Mouse (Mus musculus) heart, embryonic 16.5 days (tissue): ENCODE data around the gene Ehmt1. TPM values are rescaled to one million over a fixed set of nuclear protein-coding genes. Genes with fewer than 3 reads are reported as not detected.

Experiments used
- ATAC-seq: fragments of 200-750 bp; cut with Nextera tagmentation; replicated peaks from 2 replicates; pipeline ENCODE4 v1.8.0; 2017; ENCODE audit warnings: moderate number of reproducible peaks; ENCODE audit not compliant: insufficient read depth, low FRiP score; ENCODE audit errors: extremely low read depth
- H3K27ac ChIP-seq: fragments of 300-500 bp; sonication (generic); 2 replicates; pipeline ENCODE4 v1.5.1; 2014; ENCODE audit warnings: mild to moderate bottlenecking, low read length, control low read depth, moderate library complexity
- H3K27me3 ChIP-seq: fragments of 300-500 bp; sonication (generic); 2 replicates; pipeline ENCODE4 v1.6.1; 2014; ENCODE audit warnings: low read length, mixed read lengths; ENCODE audit not compliant: control insufficient read depth, insufficient read depth
- H3K36me3 ChIP-seq: fragments of 300-500 bp; sonication (generic); 2 replicates; pipeline ENCODE4 v1.6.1; 2014; ENCODE audit not compliant: control insufficient read depth, insufficient read depth
- H3K4me1 ChIP-seq: fragments of 300-500 bp; sonication (generic); 2 replicates; pipeline ENCODE4 v1.6.1; 2014; ENCODE audit warnings: low read length, mixed read lengths; ENCODE audit not compliant: control insufficient read depth, insufficient read depth
- H3K4me2 ChIP-seq: fragments of 300-500 bp; sonication (generic); 2 replicates; pipeline ENCODE4 v1.6.1; 2014; ENCODE audit warnings: low read depth, mild to moderate bottlenecking, control low read depth, low read length
- H3K4me3 ChIP-seq: fragments of 300-500 bp; sonication (generic); 2 replicates; pipeline ENCODE4 v1.5.1; 2014; ENCODE audit warnings: mild to moderate bottlenecking, control low read depth, low read length
- H3K9ac ChIP-seq: fragments of 300-500 bp; sonication (generic); 2 replicates; pipeline ENCODE4 v1.6.1; 2014; ENCODE audit warnings: low read length, control low read depth
- H3K9me3 ChIP-seq: fragments of 300-500 bp; sonication (generic); replicated peaks from 2 replicates; pipeline ENCODE4 v1.6.1; 2016; ENCODE audit warnings: low read length; ENCODE audit not compliant: control insufficient read depth
- WGBS: fragments of 180-500 bp; shearing (Covaris S2); extraction: QIAGEN DNeasy Blood & Tissue Kit; methylation state at CpG from one replicate; pipeline ENCODE4 v1.1.7; 2014; 5-methylcytosine and 5-hydroxymethylcytosine counted together
- polyA plus RNA-seq: library from polyadenylated mRNA; unstranded; fragments of >200 nt; fragmentation: Nextera tagmentation; extraction: Ambion mirVana; gene quantifications from 2 replicates; pipeline ENCODE4 v1.2.1, GENCODE M21; 2015

The Ehmt1 gene
- polyA plus RNA-seq, 1 experiment from 2014 or later = 49.0 TPM

GRCm38 (mm10) chr2:24923561-24923960 lies 4.1 kb upstream of the Ehmt1 start:
- ATAC-seq = no peak
- H3K4me3 ChIP-seq = no peak overlapping the region

GRCm38 (mm10) chr2:24919839-24920175 lies 393 bp upstream of the Ehmt1 start:
- Histone ChIP-seq H3K4me2 (peak overlapping the region; percentile 67), H3K27ac (peak overlapping the region; percentile 85), H3K4me1 (peaks cover 10% of the 10 kb centered on the region), H3K36me3 (no peaks in the 10 kb centered on the region), H3K27me3 (no peaks in the 10 kb centered on the region), H3K9ac (peak overlapping the region; percentile 84), H3K9me3 (no peaks in the 10 kb centered on the region), H3K4me3 (peak overlapping the region; percentile 97)
- 9% methylated on average over 8 of the region's 8 CpGs for WGBS
- ATAC-seq = 0 out of 2 replicates have a peak, but pooled peaks have one; percentile 12

More at GRCm38 (mm10) chr2:24923561-24923960, 4.1 kb upstream of the Ehmt1 start:
- H3K4me1 ChIP-seq = 0 out of 2 replicates have a peak, but pooled peaks cover 2% of the 10 kb centered on the region
- no peak overlapping the region for H3K4me2 ChIP-seq
- H3K9ac ChIP-seq = no peak overlapping the region
- no peak overlapping the region for H3K27ac ChIP-seq
- no peaks in the 10 kb centered on the region for H3K27me3 ChIP-seq
- H3K36me3 ChIP-seq = no peaks in the 10 kb centered on the region
- 51% methylated on average over 2 of the region's 2 CpGs for WGBS
- no peaks in the 10 kb centered on the region for H3K9me3 ChIP-seq

- Histone ChIP-seq H3K4me3 (no peak overlapping the region), H3K27ac (no peak overlapping the region), H3K27me3 (no peaks in the 10 kb centered on the region), H3K36me3 (no peaks in the 10 kb centered on the region), H3K4me2 (no peak overlapping the region), H3K4me1 (peaks cover 12% of the 10 kb centered on the region), H3K9me3 (no peaks in the 10 kb centered on the region), H3K9ac (no peak overlapping the region)
- ATAC-seq = no peak
- WGBS = 77% methylated on average over 3 of the region's 3 CpGs
These were observed 4.7 kb downstream of the Ehmt1 start for GRCm38 (mm10) chr2:24914762-24915161.

GRCm38 (mm10) chr2:24912589-24912988 lies 6.8 kb downstream of the Ehmt1 start:
- H3K27ac ChIP-seq = no peak overlapping the region
- no peaks in the 10 kb centered on the region for H3K9me3 ChIP-seq
- H3K4me1 ChIP-seq = peaks cover 5% of the 10 kb centered on the region
- no peak overlapping the region for H3K4me2 ChIP-seq
- ATAC-seq = no peak
- no peaks in the 10 kb centered on the region for H3K27me3 ChIP-seq
- no peak overlapping the region for H3K4me3 ChIP-seq
- no peaks in the 10 kb centered on the region for H3K36me3 ChIP-seq
- H3K9ac ChIP-seq = no peak overlapping the region

- no peak overlapping the region for H3K4me2 ChIP-seq
- no peaks in the 10 kb centered on the region for H3K36me3 ChIP-seq
- no peaks in the 10 kb centered on the region for H3K9me3 ChIP-seq
- H3K4me3 ChIP-seq = no peak overlapping the region
- H3K27me3 ChIP-seq = no peaks in the 10 kb centered on the region
- 95% methylated on average over 4 of the region's 4 CpGs for WGBS
- ATAC-seq = no peak
- no peak overlapping the region for H3K9ac ChIP-seq
- no peak overlapping the region for H3K27ac ChIP-seq
- 0 out of 2 replicates have a peak, but pooled peaks cover 3% of the 10 kb centered on the region for H3K4me1 ChIP-seq
These were observed 7.2 kb downstream of the Ehmt1 start for GRCm38 (mm10) chr2:24912189-24912588.

- Histone ChIP-seq H3K4me3 (no peak overlapping the region), H3K36me3 (no peaks in the 10 kb centered on the region), H3K9me3 (no peaks in the 10 kb centered on the region), H3K27ac (no peak overlapping the region), H3K27me3 (no peaks in the 10 kb centered on the region), H3K4me1 (peaks cover 16% of the 10 kb centered on the region), H3K4me2 (no peak overlapping the region), H3K9ac (no peak overlapping the region)
- 88% methylated on average over 4 of the region's 4 CpGs for WGBS
- no peak for ATAC-seq
These were observed 8.9 kb downstream of the Ehmt1 start for GRCm38 (mm10) chr2:24910481-24910880.

GRCm38 (mm10) chr2:24905653-24906155 lies 13.7 kb downstream of the Ehmt1 start:
- no peaks in the 10 kb centered on the region for H3K27me3 ChIP-seq
- 26% methylated on average over 2 of the region's 2 CpGs for WGBS
- H3K4me3 ChIP-seq = no peak overlapping the region
- H3K27ac ChIP-seq = peak overlapping the region; percentile 48; the same call in 1 of the 2 replicates
- H3K9me3 ChIP-seq = no peaks in the 10 kb centered on the region
- peaks cover 28% of the 10 kb centered on the region for H3K4me1 ChIP-seq
- H3K36me3 ChIP-seq = no peaks in the 10 kb centered on the region
- H3K9ac ChIP-seq = no peak overlapping the region
- ATAC-seq = no peak
- no peak overlapping the region for H3K4me2 ChIP-seq

GRCm38 (mm10) chr2:24904823-24905652 lies 14.4 kb downstream of the Ehmt1 start:
- Histone ChIP-seq H3K4me2 (no peak overlapping the region), H3K4me3 (no peak overlapping the region), H3K36me3 (no peaks in the 10 kb centered on the region), H3K4me1 (peaks cover 29% of the 10 kb centered on the region), H3K27ac (no peak overlapping the region), H3K27me3 (no peaks in the 10 kb centered on the region), H3K9me3 (no peaks in the 10 kb centered on the region), H3K9ac (no peak overlapping the region)
- WGBS = 80% methylated on average over 11 of the region's 11 CpGs
- ATAC-seq = no peak

- no peak for ATAC-seq
- Histone ChIP-seq H3K9me3 (no peaks in the 10 kb centered on the region), H3K4me1 (peaks cover 29% of the 10 kb centered on the region), H3K9ac (no peak overlapping the region), H3K36me3 (no peaks in the 10 kb centered on the region), H3K4me3 (no peak overlapping the region), H3K4me2 (no peak overlapping the region), H3K27ac (no peak overlapping the region), H3K27me3 (no peaks in the 10 kb centered on the region)
- 82% methylated on average over 6 of the region's 6 CpGs for WGBS
These were observed 16.4 kb downstream of the Ehmt1 start for GRCm38 (mm10) chr2:24902999-24903398.
